Mouse (Mus musculus): ENCODE measurements at regions not wholly inside any gene's neighbourhood (a gene's known extent, or its start where the extent isn't known, plus 50 kb on each side); places are given as distances from the start of the nearest gene placed in this dataset.

GRCm38 (mm10) chr12:92645006-92645624 lies 796.2 kb upstream of the Sel1l start:
- TF ChIP-seq CTCF (IDR thresholded peaks at IDR 0.05; ENCODE audit: extremely low read depth, insufficient read length, insufficient replicate concordance, low read depth, low read length) (no peak), POLR2A (IDR thresholded peaks at IDR 0.05; ENCODE audit: low read depth, low read length) (no peak)
